Mouse (Mus musculus) olfactory bulb, adult 2 months (tissue): ENCODE measurements at regions not wholly inside any gene's neighbourhood (a gene's known extent, or its start where the extent isn't known, plus 50 kb on each side); places are given as distances from the start of the nearest gene placed in this dataset.
"Not testable (repeated sequence)": the region's sequence is repeated elsewhere in the genome, so short reads cannot be mapped to it uniquely, and the experiment has no call there.

Source experiments
- CTCF ChIP-seq: fragments of 200-500 bp; IDR thresholded peaks from 2 replicates; pipeline ENCODE4 v1.5.1; 2012; ENCODE audit warnings: low read depth, mild to moderate bottlenecking, low read length, moderate library complexity; ENCODE audit not compliant: insufficient read depth
- POLR2A ChIP-seq: fragments of 200-500 bp; IDR thresholded peaks from 2 replicates; pipeline ENCODE4 v1.6.1; 2012; ENCODE audit warnings: mild to moderate bottlenecking, low read depth, low read length, moderate library complexity; ENCODE audit not compliant: insufficient read depth

GRCm38 (mm10) chr12:17993368-17993767 lies 302.7 kb downstream of the Hpcal1 start:
- TF ChIP-seq CTCF, POLR2A: not testable (repeated sequence)
